Mouse (Mus musculus) kidney, adult 2 months (tissue): ENCODE data around the gene Olfr1358. TPM values are rescaled to one million over a fixed set of nuclear protein-coding genes. Genes with fewer than 3 reads are reported as not detected.

Experiments used
- DNase-seq: peaks from one replicate; pipeline ENCODE4 v3.0.0; 2021
- H3K27ac ChIP-seq: fragments of 200-500 bp; 2 replicates; pipeline ENCODE4 v1.5.1; 2012; ENCODE audit warnings: low read depth, low read length, control low read depth, inconsistent platforms; ENCODE audit not compliant: insufficient read depth
- H3K27me3 ChIP-seq: fragments of 200-500 bp; replicated peaks from 2 replicates; pipeline ENCODE4 v1.6.1; 2012; ENCODE audit warnings: mild to moderate bottlenecking, moderate library complexity, low read length, inconsistent platforms; ENCODE audit not compliant: control insufficient read depth, insufficient read depth
- H3K36me3 ChIP-seq: fragments of 200-500 bp; 2 replicates; pipeline ENCODE4 v1.6.1; 2012; ENCODE audit warnings: mild to moderate bottlenecking, moderate library complexity, low read length, inconsistent platforms; ENCODE audit not compliant: control insufficient read depth, insufficient read depth
- H3K4me1 ChIP-seq: fragments of 200-500 bp; 2 replicates; pipeline ENCODE4 v1.6.1; 2011; ENCODE audit warnings: low read length; ENCODE audit not compliant: control insufficient read depth, insufficient read depth
- H3K4me3 ChIP-seq: fragments of 200-500 bp; 2 replicates; pipeline ENCODE4 v1.5.1; 2011; ENCODE audit warnings: mild to moderate bottlenecking, low read depth, low read length, control low read depth; ENCODE audit not compliant: insufficient read depth
- CTCF ChIP-seq: fragments of 200-500 bp; conservative IDR thresholded peaks from 2 replicates; pipeline ENCODE4 v1.5.1; 2011; ENCODE audit warnings: low read depth, mild to moderate bottlenecking, control low read depth, low read length, moderate library complexity, mixed read lengths; ENCODE audit not compliant: insufficient read depth, insufficient read length
- POLR2A ChIP-seq: fragments of 200-500 bp; IDR thresholded peaks from one replicate; pipeline ENCODE4 v1.6.1; 2011; ENCODE audit warnings: low read depth, low read length, control low read depth
- WGBS: fragments of 180-500 bp; shearing (Covaris S2); methylation state at CpG from one replicate; pipeline ENCODE4 v1.1.7; 2018; 5-methylcytosine and 5-hydroxymethylcytosine counted together
- polyA plus RNA-seq: library from polyadenylated mRNA; depleted of rRNA; stranded (reverse); fragments of >200 nt; gene quantifications from 2 replicates; pipeline ENCODE4 v1.2.3, GENCODE M21; 2012; rRNA removed

The Olfr1358 gene
- polyA plus RNA-seq, result not detected in 2 replicates

GRCm38 (mm10) chr10:78517128-78517527 lies at the start of gene Olfr1358:
Olfr1358 (plus strand) TSS chr10:78517428.
- no peak within 1 kb of the TSS for H3K27ac ChIP-seq
- TF ChIP-seq CTCF (no peak), POLR2A (no peak)
- H3K4me3 ChIP-seq, result no peak within 1 kb of the TSS
- DNase-seq, result no peak
- H3K4me1 ChIP-seq, result no peaks in the 10 kb centered on the region
- H3K27me3 ChIP-seq, result no peaks in the 10 kb centered on the region
- H3K36me3 ChIP-seq, result no peaks in the 10 kb centered on the region

- peaks cover 20% of the 10 kb centered on the region; the same call in 1 of the 2 replicates for H3K4me1 ChIP-seq
- H3K4me3 ChIP-seq, result no peak overlapping the region
- TF ChIP-seq POLR2A (no peak), CTCF (no peak)
- H3K27ac ChIP-seq, result no peak overlapping the region
- DNase-seq, result peak; percentile 57
- H3K27me3 ChIP-seq, result no peaks in the 10 kb centered on the region
- 26% methylated on average over 2 of the region's 2 CpGs for WGBS
- no peaks in the 10 kb centered on the region for H3K36me3 ChIP-seq
These were observed 49.4 kb upstream of the Olfr1358 start for GRCm38 (mm10) chr10:78467761-78468310.

- Histone ChIP-seq H3K27me3 (no peaks in the 10 kb centered on the region), H3K27ac (peak overlapping the region; percentile 26; the same call in 1 of the 2 replicates), H3K36me3 (no peaks in the 10 kb centered on the region), H3K4me1 (peaks cover 13% of the 10 kb centered on the region; the same call in 1 of the 2 replicates), H3K4me3 (no peak overlapping the region)
- no peak for TF ChIP-seq CTCF
- no peak for TF ChIP-seq POLR2A
- DNase-seq, result no peak
- WGBS, result 41% methylated on average over 15 of the region's 15 CpGs
These were observed 46.5 kb upstream of the Olfr1358 start for GRCm38 (mm10) chr10:78470582-78471313.

DNA sequence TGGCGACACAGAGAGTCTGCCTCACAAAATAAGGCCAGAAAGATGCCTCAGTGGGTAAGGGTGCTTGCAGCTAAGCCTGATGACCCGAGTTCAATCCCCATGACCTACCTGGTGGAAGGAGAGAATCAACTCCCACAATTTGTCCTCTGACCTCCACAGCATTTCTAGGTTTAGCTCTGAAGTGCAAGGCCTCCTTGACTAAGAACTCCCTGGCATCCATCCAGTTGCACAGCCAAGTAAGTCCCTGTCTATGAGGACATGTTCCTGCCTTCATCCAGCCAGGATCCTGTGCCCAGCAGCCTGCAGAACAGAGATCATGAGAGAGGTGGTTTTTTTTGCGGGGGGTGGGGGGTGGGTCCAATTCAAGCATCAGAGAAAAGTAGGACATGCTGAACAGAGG lies 45.2 kb upstream of the Olfr1358 start:
- peak; percentile 50 for DNase-seq
- Histone ChIP-seq H3K36me3 (no peaks in the 10 kb centered on the region), H3K27me3 (no peaks in the 10 kb centered on the region), H3K27ac (no peak overlapping the region), H3K4me1 (peaks cover 10% of the 10 kb centered on the region; the same call in 1 of the 2 replicates), H3K4me3 (no peak overlapping the region)
- TF ChIP-seq POLR2A, result no peak
- no peak for TF ChIP-seq CTCF
- WGBS, result 75% methylated on average over 3 of the region's 3 CpGs

- H3K27me3 ChIP-seq, result no peaks in the 10 kb centered on the region
- no peak for TF ChIP-seq POLR2A
- TF ChIP-seq CTCF, result no peak
- WGBS, result 51% methylated on average over 5 of the region's 5 CpGs
- no peak overlapping the region for H3K27ac ChIP-seq
- H3K4me3 ChIP-seq, result no peak overlapping the region
- H3K36me3 ChIP-seq, result no peaks in the 10 kb centered on the region
- peaks cover 7% of the 10 kb centered on the region; the same call in 1 of the 2 replicates for H3K4me1 ChIP-seq
- DNase-seq, result peak; percentile 87
These were observed 43.8 kb upstream of the Olfr1358 start for GRCm38 (mm10) chr10:78473434-78473833.

DNA sequence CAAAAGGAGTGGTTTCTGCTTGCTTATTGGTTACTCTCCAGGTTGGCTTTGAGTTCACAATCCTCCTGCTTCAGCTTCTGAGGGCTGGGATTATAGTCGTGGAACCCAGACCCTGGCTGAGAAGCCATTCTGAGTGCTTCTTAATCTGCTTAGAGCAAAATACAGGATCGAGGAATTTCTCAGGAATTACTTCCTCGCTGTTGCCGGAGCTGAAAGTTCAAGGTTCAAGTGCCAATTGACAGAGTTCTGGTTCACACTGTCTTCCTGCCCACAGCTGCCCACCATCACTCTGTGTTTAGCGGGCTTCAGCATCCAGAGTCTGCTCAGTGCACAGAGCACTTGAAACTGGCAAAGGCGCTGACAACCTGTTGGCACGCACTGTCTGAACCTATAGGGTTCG lies 42.5 kb upstream of the Olfr1358 start:
- peak; percentile 82 for DNase-seq
- TF ChIP-seq POLR2A, result no peak
- no peak for TF ChIP-seq CTCF
- Histone ChIP-seq H3K4me1 (peaks cover 7% of the 10 kb centered on the region; the same call in 1 of the 2 replicates), H3K27me3 (no peaks in the 10 kb centered on the region), H3K4me3 (no peak overlapping the region), H3K27ac (no peak overlapping the region), H3K36me3 (no peaks in the 10 kb centered on the region)
- WGBS, result 63% methylated on average over 8 of the region's 8 CpGs

GRCm38 (mm10) chr10:78476821-78477220 lies 40.4 kb upstream of the Olfr1358 start:
- no peaks in the 10 kb centered on the region for H3K27me3 ChIP-seq
- H3K4me1 ChIP-seq, result peaks cover 7% of the 10 kb centered on the region; the same call in 1 of the 2 replicates
- H3K36me3 ChIP-seq, result no peaks in the 10 kb centered on the region
- no peak for TF ChIP-seq POLR2A
- no peak for TF ChIP-seq CTCF
- DNase-seq, result no peak
- no peak overlapping the region for H3K27ac ChIP-seq
- H3K4me3 ChIP-seq, result no peak overlapping the region
- whole genome bisulfite sequencing, result 69% methylated on average over 4 of the region's 4 CpGs
